Mouse (Mus musculus) limb, embryonic 13.5 days (tissue): Measurements from ENCODE around the gene Rpl32. TPM values are rescaled to one million over a fixed set of nuclear protein-coding genes. Genes with fewer than 3 reads are reported as not detected.

ENCODE experiments used
- ATAC-seq: fragments of 200-750 bp; cut with Nextera tagmentation; 2 replicates; pipeline ENCODE4 v1.8.0; 2017; ENCODE audit warnings: low read depth, moderate number of reproducible peaks, moderate TSS enrichment; ENCODE audit not compliant: low FRiP score
- H3K27ac ChIP-seq: fragments of 300-500 bp; sonication (generic); 2 replicates; pipeline ENCODE4 v1.5.1; 2015; ENCODE audit warnings: inconsistent platforms, mild to moderate bottlenecking, moderate library complexity
- H3K27me3 ChIP-seq: fragments of 300-500 bp; sonication (generic); 2 replicates; pipeline ENCODE4 v1.6.1; 2015; ENCODE audit warnings: mild to moderate bottlenecking, inconsistent platforms
- H3K36me3 ChIP-seq: fragments of 300-500 bp; sonication (generic); 2 replicates; pipeline ENCODE4 v1.6.1; 2015; ENCODE audit warnings: inconsistent platforms, mild to moderate bottlenecking, moderate library complexity
- H3K4me1 ChIP-seq: fragments of 300-500 bp; sonication (generic); 2 replicates; pipeline ENCODE4 v1.6.1; 2015; ENCODE audit warnings: inconsistent platforms
- H3K4me2 ChIP-seq: fragments of 300-500 bp; sonication (generic); replicated peaks from 2 replicates; pipeline ENCODE4 v1.6.1; 2015; ENCODE audit warnings: inconsistent platforms, mild to moderate bottlenecking, moderate library complexity
- H3K4me3 ChIP-seq: fragments of 300-500 bp; sonication (generic); 2 replicates; pipeline ENCODE4 v1.5.1; 2015; ENCODE audit warnings: moderate library complexity, mild to moderate bottlenecking, inconsistent platforms
- H3K9ac ChIP-seq: fragments of 300-500 bp; sonication (generic); 2 replicates; pipeline ENCODE4 v1.6.1; 2015; ENCODE audit warnings: mild to moderate bottlenecking, inconsistent platforms
- H3K9me3 ChIP-seq: fragments of 300-500 bp; sonication (generic); 2 replicates; pipeline ENCODE4 v1.6.1; 2016; ENCODE audit warnings: inconsistent platforms
- WGBS: fragments of 180-500 bp; shearing (Covaris S2); methylation state at CpG from one replicate; pipeline ENCODE4 v1.1.7; 2015; 5-methylcytosine and 5-hydroxymethylcytosine counted together
- microRNA-seq: library from miRNA; unstranded; fragments of <30 nt; microRNA quantifications from one replicate; pipeline ENCODE4, GENCODE M21; 2016
- polyA plus RNA-seq: library from polyadenylated mRNA; unstranded; fragments of >200 nt; fragmentation: Nextera tagmentation; extraction: Ambion mirVana; gene quantifications from 2 replicates; pipeline ENCODE4 v1.2.1, GENCODE M21; 2015

Gene Rpl32
- polyA plus RNA-seq, 1 experiment from 2014 or later, result 2,057 TPM

- H3K36me3 ChIP-seq, result no peaks in the 10 kb centered on the region
- no peak overlapping the region for H3K27ac ChIP-seq
- H3K4me3 ChIP-seq, result no peak overlapping the region
- H3K9ac ChIP-seq, result no peak overlapping the region
- H3K27me3 ChIP-seq, result no peaks in the 10 kb centered on the region
- no peak overlapping the region for H3K4me2 ChIP-seq
- no peaks in the 10 kb centered on the region for H3K9me3 ChIP-seq
- H3K4me1 ChIP-seq, result peaks cover 28% of the 10 kb centered on the region
- WGBS, result 59% methylated on average over 5 of the region's 5 CpGs
- ATAC-seq, result no peak
Observed at GRCm38 (mm10) chr6:115759461-115759860, 49.1 kb downstream of the Rpl32 start.

- Histone ChIP-seq H3K9me3 (no peaks in the 10 kb centered on the region), H3K27ac (no peak overlapping the region), H3K4me2 (no peak overlapping the region), H3K27me3 (no peaks in the 10 kb centered on the region), H3K9ac (no peak overlapping the region), H3K4me1 (peaks cover 24% of the 10 kb centered on the region), H3K4me3 (no peak overlapping the region), H3K36me3 (no peaks in the 10 kb centered on the region)
- 51% methylated on average over 9 of the region's 9 CpGs for WGBS
- ATAC-seq, result no peak
Observed at GRCm38 (mm10) chr6:115758981-115759435, 49.5 kb downstream of the Rpl32 start.

GRCm38 (mm10) chr6:115755536-115755935 is 53.0 kb downstream of the Rpl32 start:
- no peaks in the 10 kb centered on the region for H3K4me1 ChIP-seq
- no peaks in the 10 kb centered on the region for H3K9me3 ChIP-seq
- no peak overlapping the region for H3K4me3 ChIP-seq
- no peaks in the 10 kb centered on the region for H3K27me3 ChIP-seq
- ATAC-seq, result no peak
- no peak overlapping the region for H3K4me2 ChIP-seq
- no peak overlapping the region for H3K27ac ChIP-seq
- no peaks in the 10 kb centered on the region for H3K36me3 ChIP-seq
- H3K9ac ChIP-seq, result no peak overlapping the region
- WGBS, result 84% methylated on average over 7 of the region's 7 CpGs

Small RNAs within 50 kb of the gene (microRNA-seq; reads per million reads assigned to microRNA genes)
- gene Mir7660, result not detected

Other genes with a start within 250 kb of the Rpl32 start
- 0.13 and 0.26 TPM in 2 replicates for gene Mkrn2os, start 216.2 kb downstream of the Rpl32 start, polyA plus RNA-seq
- 26.9 and 30.2 TPM in 2 replicates for gene Mkrn2, start 206.8 kb downstream of the Rpl32 start, polyA plus RNA-seq
- gene Raf1, start 132.1 kb downstream of the Rpl32 start, polyA plus RNA-seq, result 108 and 111 TPM in 2 replicates
- 2.6 and 3.4 TPM in 2 replicates for gene Tmem40, start 46.3 kb downstream of the Rpl32 start, polyA plus RNA-seq
- 48.1 and 56.8 TPM in 2 replicates for gene Cand2, start 34.2 kb downstream of the Rpl32 start, polyA plus RNA-seq
- gene Efcab12, start 29.7 kb upstream of the Rpl32 start, polyA plus RNA-seq, result 0.41 and 0.54 TPM in 2 replicates
- 23.6 and 27.7 TPM in 2 replicates for gene Mbd4, start 44.6 kb upstream of the Rpl32 start, polyA plus RNA-seq
- 25.8 and 27.9 TPM in 2 replicates for gene Ift122, start 44.7 kb upstream of the Rpl32 start, polyA plus RNA-seq
- gene Rho, start 123.0 kb upstream of the Rpl32 start, polyA plus RNA-seq, result 0.20 and 0.42 TPM in 2 replicates
- gene H1foo, start 136.2 kb upstream of the Rpl32 start, polyA plus RNA-seq, result not detected in 2 replicates
- gene Plxnd1, start 186.3 kb upstream of the Rpl32 start, polyA plus RNA-seq, result 27.6 and 30.0 TPM in 2 replicates